Mouse (Mus musculus) telencephalon, adult 2 months (tissue): ENCODE results near the gene Zscan26.
"Not testable (repeated sequence)": the region's sequence is repeated elsewhere in the genome, so short reads cannot be mapped to it uniquely, and the experiment has no call there.

Source experiments
- DNase-seq: peaks from one replicate; pipeline ENCODE4 v3.0.0-alpha.2; 2011; ENCODE audit warnings: low read depth, low spot score

Zscan26 gene

GRCm38 (mm10) chr13:21453449-21453848 lies at the start of gene Zscan26:
Gene Zscan26 (minus strand): TSS chr13:21453730.
- peak; percentile 88 for DNase-seq

GRCm38 (mm10) chr13:21502296-21502695 lies 48.8 kb upstream of the Zscan26 start:
- DNase-seq, result no peak

GRCm38 (mm10) chr13:21501182-21501581 lies 47.7 kb upstream of the Zscan26 start, which contains the start of gene Gm11273:
Gene Gm11273 (minus strand): TSS chr13:21501418.
- not testable (repeated sequence) for DNase-seq

GRCm38 (mm10) chr13:21495080-21495479 lies 41.5 kb upstream of the Zscan26 start, which contains the start of gene AK157302:
Gene AK157302 (plus strand): TSS chr13:21495223.
- DNase-seq, result no peak

GRCm38 (mm10) chr13:21492847-21493246 lies 39.3 kb upstream of the Zscan26 start:
- DNase-seq, result no peak

GRCm38 (mm10) chr13:21486881-21487280 lies 33.4 kb upstream of the Zscan26 start:
- no peak for DNase-seq

GRCm38 (mm10) chr13:21478759-21479670 lies 25.5 kb upstream of the Zscan26 start, which contains the start of the genes Zkscan4 and Gm10065:
Gene Zkscan4 (plus strand): TSS chr13:21478907.
Gene Gm10065 (minus strand): TSS chr13:21479441.
- peak; percentile 80 for DNase-seq

- no peak for DNase-seq
Measured at GRCm38 (mm10) chr13:21472427-21472826, 18.9 kb upstream of the Zscan26 start.

- no peak for DNase-seq
Measured at GRCm38 (mm10) chr13:21469097-21469496, 15.6 kb upstream of the Zscan26 start.

- peak; percentile 58 for DNase-seq
Measured at GRCm38 (mm10) chr13:21468061-21469019, 14.8 kb upstream of the Zscan26 start, which contains the start of gene Nkapl. Gene Nkapl (minus strand): TSS chr13:21468509.

GRCm38 (mm10) chr13:21467336-21467735 lies 13.8 kb upstream of the Zscan26 start:
- no peak for DNase-seq

GRCm38 (mm10) chr13:21462516-21462915 lies 9.0 kb upstream of the Zscan26 start:
- DNase-seq, result not testable (repeated sequence)

GRCm38 (mm10) chr13:21456347-21456746 lies 2.8 kb upstream of the Zscan26 start:
- DNase-seq, result no peak

GRCm38 (mm10) chr13:21454133-21454532 lies 603 bp upstream of the Zscan26 start:
- no peak for DNase-seq

GRCm38 (mm10) chr13:21453042-21453441 lies 488 bp downstream of the Zscan26 start:
- DNase-seq, result no peak

GRCm38 (mm10) chr13:21447856-21448614 lies 5.5 kb downstream of the Zscan26 start:
- DNase-seq, result no peak

- no peak for DNase-seq
Measured at GRCm38 (mm10) chr13:21446796-21447195, 6.7 kb downstream of the Zscan26 start.

GRCm38 (mm10) chr13:21441207-21441572 lies 12.3 kb downstream of the Zscan26 start:
- DNase-seq, result no peak

- DNase-seq, result peak; percentile 82
Measured at GRCm38 (mm10) chr13:21440503-21441206, 12.9 kb downstream of the Zscan26 start, which contains the start of gene Pgbd1. Gene Pgbd1 (minus strand): TSS chr13:21441058.

- no peak for DNase-seq
Measured at GRCm38 (mm10) chr13:21435476-21435875, 18.1 kb downstream of the Zscan26 start.
